Mouse (Mus musculus): ENCODE data around the gene Olfr718-ps1. TPM values are rescaled to one million over a fixed set of nuclear protein-coding genes. Genes with fewer than 3 reads are reported as not detected.

Olfr718-ps1 gene
- polyA plus RNA-seq, 1 experiment from 2014 or later: 0.05 TPM

Small RNA genes lying within 50 kb of the gene (microRNA-seq; reads per million reads assigned to microRNA genes)
- not detected for gene Gm44405

Other genes with a start within 250 kb of the Olfr718-ps1 start
- 15,880 and 15,896 TPM in 2 replicates for gene Actb, start 240.8 kb downstream of the Olfr718-ps1 start, polyA plus RNA-seq (2015; fragmentation: Nextera tagmentation; extraction: Ambion mirVana)
- 421 and 428 TPM in 2 replicates for gene Fscn1, start 187.2 kb downstream of the Olfr718-ps1 start, polyA plus RNA-seq (2015; fragmentation: Nextera tagmentation; extraction: Ambion mirVana)
- 45.7 and 49.4 TPM in 2 replicates for gene Rnf216, start 34.6 kb downstream of the Olfr718-ps1 start, polyA plus RNA-seq (2015; fragmentation: Nextera tagmentation; extraction: Ambion mirVana)
- gene Rbak, start 33.2 kb upstream of the Olfr718-ps1 start, polyA plus RNA-seq (2015; fragmentation: Nextera tagmentation; extraction: Ambion mirVana): 17.7 and 17.9 TPM in 2 replicates
- gene Spdye4b, start 33.4 kb upstream of the Olfr718-ps1 start, polyA plus RNA-seq (2015; fragmentation: Nextera tagmentation; extraction: Ambion mirVana): not detected in 2 replicates
- not detected in 2 replicates for gene Spdye4a, start 79.3 kb upstream of the Olfr718-ps1 start, polyA plus RNA-seq (2015; fragmentation: Nextera tagmentation; extraction: Ambion mirVana)
- gene Zfp12, start 87.6 kb upstream of the Olfr718-ps1 start, polyA plus RNA-seq (2015; fragmentation: Nextera tagmentation; extraction: Ambion mirVana): 20.3 and 21.5 TPM in 2 replicates
- 4.3 and 4.4 TPM in 2 replicates for gene Zfp316, start 122.4 kb upstream of the Olfr718-ps1 start, polyA plus RNA-seq (2015; fragmentation: Nextera tagmentation; extraction: Ambion mirVana)
- gene Zfp853, start 146.0 kb upstream of the Olfr718-ps1 start, polyA plus RNA-seq (2015; fragmentation: Nextera tagmentation; extraction: Ambion mirVana): 0.28 and 0.33 TPM in 2 replicates
- gene E130309D02Rik, start 167.8 kb upstream of the Olfr718-ps1 start, polyA plus RNA-seq (2015; fragmentation: Nextera tagmentation; extraction: Ambion mirVana): 37.8 and 37.9 TPM in 2 replicates
- 84.4 and 94.9 TPM in 2 replicates for gene Zdhhc4, start 181.7 kb upstream of the Olfr718-ps1 start, polyA plus RNA-seq (2015; fragmentation: Nextera tagmentation; extraction: Ambion mirVana)
- gene Grid2ip, start 209.8 kb upstream of the Olfr718-ps1 start, polyA plus RNA-seq (2015; fragmentation: Nextera tagmentation; extraction: Ambion mirVana): 0.68 and 0.78 TPM in 2 replicates